ENCODE assay signal across 26 mouse cellular contexts in the genomic region with DNA sequence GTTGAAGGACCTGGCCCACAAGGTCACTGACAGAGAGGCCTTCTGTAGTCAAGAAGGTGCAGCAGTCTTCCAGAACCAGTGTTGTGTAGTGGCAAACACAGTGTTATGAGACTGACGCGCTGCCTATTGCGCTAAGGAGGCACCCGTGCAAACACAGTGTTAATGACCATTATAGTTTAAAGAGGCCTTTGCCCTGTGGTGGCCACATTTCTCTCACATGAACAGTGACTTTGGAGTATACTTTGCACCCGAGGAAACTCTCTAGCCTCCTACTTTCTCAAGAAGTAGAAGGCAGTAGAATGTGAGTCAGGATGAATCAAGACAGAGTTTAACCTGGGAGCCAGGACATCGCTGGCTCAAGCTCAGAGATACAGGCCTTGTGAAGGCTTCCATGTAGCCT. TPM values are rescaled to one million over a fixed set of nuclear protein-coding genes. Genes with fewer than 3 reads are reported as not detected.
DNase-seq lines count a peak whose midpoint lies in the region; ATAC-seq and TF ChIP-seq lines count a peak whose summit lies in the region.
"Had no signal": no experiment of that assay in that cellular context is flagged by ENCODE, and none has a peak within 500 bp of the region (broad histone marks: within the 10 kb centered on the region; RNA-seq: fewer than 3 reads in every experiment).

No protein-coding gene starts in this region.

- H3K9me3 ChIP-seq in intestine, embryonic 15.5 days, result no peaks in the 10 kb centered on the region
- no peaks in the 10 kb centered on the region for H3K9me3 ChIP-seq in intestine, postnatal 0 days (ENCODE audit: control insufficient read depth)
- no peaks in the 10 kb centered on the region for H3K9me3 ChIP-seq in forebrain, embryonic 14.5 days (replicated peaks; ENCODE audit: control insufficient read depth, low read length)
- H3K9me3 ChIP-seq: embryonic facial prominence, embryonic 13.5 days; forebrain, embryonic 12.5 days; hindbrain, embryonic 12.5 days had no signal

- WGBS in intestine, embryonic 15.5 days, result 72% methylated on average over 6 of the region's 6 CpGs
- 45% methylated on average over 6 of the region's 6 CpGs for WGBS in intestine, postnatal 0 days
- 89% methylated on average over 6 of the region's 6 CpGs for WGBS in forebrain, embryonic 14.5 days

- ATAC-seq in intestine, embryonic 15.5 days, result peak; percentile 45
- ATAC-seq in intestine, postnatal 0 days, result peak; percentile 93
- no peak for ATAC-seq in forebrain, embryonic 14.5 days
- ATAC-seq: activated CD4-positive, CD25-positive, alpha-beta regulatory T cell, adult 4 months; forebrain, postnatal 0 days; Patski had no signal

- H3K9ac ChIP-seq in intestine, embryonic 15.5 days, result no peak overlapping the region
- H3K9ac ChIP-seq in intestine, postnatal 0 days (ENCODE audit: low read depth, low read length), result no peak overlapping the region
- no peak overlapping the region for H3K9ac ChIP-seq in forebrain, embryonic 14.5 days (ENCODE audit: low read length)
- H3K9ac ChIP-seq: embryonic facial prominence, embryonic 13.5 days; forebrain, embryonic 12.5 days; forebrain, postnatal 0 days; hindbrain, embryonic 12.5 days had no signal

- H3K36me3 ChIP-seq in intestine, embryonic 15.5 days, result no peaks in the 10 kb centered on the region
- no peaks in the 10 kb centered on the region for H3K36me3 ChIP-seq in intestine, postnatal 0 days (ENCODE audit: control insufficient read depth, insufficient read depth)
- H3K36me3 ChIP-seq in forebrain, embryonic 14.5 days (ENCODE audit: control insufficient read depth, insufficient read depth, low read length), result no peaks in the 10 kb centered on the region
- H3K36me3 ChIP-seq: embryonic facial prominence, embryonic 13.5 days; forebrain, embryonic 12.5 days; hindbrain, embryonic 12.5 days had no signal

- H3K4me1 ChIP-seq in intestine, embryonic 15.5 days (replicated peaks), result no peaks in the 10 kb centered on the region
- H3K4me1 ChIP-seq in intestine, postnatal 0 days (replicated peaks; ENCODE audit: control insufficient read depth, insufficient read depth, low read length), result no peaks in the 10 kb centered on the region
- H3K4me1 ChIP-seq in forebrain, embryonic 14.5 days (ENCODE audit: control insufficient read depth, insufficient read depth, low read length), result no peaks in the 10 kb centered on the region
- H3K4me1 ChIP-seq: embryonic facial prominence, embryonic 13.5 days; forebrain, embryonic 12.5 days; hindbrain, embryonic 12.5 days had no signal

- DNase-seq in kidney, adult 18-20 months, result peak; percentile 28
- DNase-seq in kidney, postnatal 10 days, result no peak
- peak; percentile 37 to 51 for DNase-seq in kidney, postnatal 36 days
- DNase-seq in left cerebral cortex, postnatal 25 days (ENCODE audit: low spot score in 2 of 2), result no peak
- no peak for DNase-seq in forebrain, embryonic 14.5 days (ENCODE audit: low spot score)
- DNase-seq: adrenal gland, postnatal 14 days; cerebellum, adult 11-12 months; cerebellum, adult 9-10 months; cerebellum, postnatal 25 days; forebrain, postnatal 0 days; gastrocnemius, adult 2 months; gastrocnemius, postnatal 25 days; heart, postnatal 10 days; heart, postnatal 4 days had no signal

- H3K4me3 ChIP-seq in intestine, embryonic 15.5 days (replicated peaks), result no peak overlapping the region
- no peak overlapping the region for H3K4me3 ChIP-seq in intestine, postnatal 0 days (ENCODE audit: low read depth, low read length)
- H3K4me3 ChIP-seq in forebrain, embryonic 14.5 days (ENCODE audit: low read depth, low read length), result no peak overlapping the region
- H3K4me3 ChIP-seq: embryonic facial prominence, embryonic 13.5 days; forebrain, embryonic 12.5 days; gastrocnemius, adult 2 months; hindbrain, embryonic 12.5 days had no signal

- no peak for TF ChIP-seq CTCF in intestine, postnatal 0 days (IDR thresholded peaks at IDR 0.05; ENCODE audit: low read depth)

- intact Hi-C loops in left cerebral cortex, postnatal 25 days (cut with DNase I), result no loop called here

- H3K27ac ChIP-seq in intestine, embryonic 15.5 days, result no peak overlapping the region
- H3K27ac ChIP-seq in intestine, postnatal 0 days (ENCODE audit: low read depth, low read length), result peak overlapping the region; percentile 67
- no peak overlapping the region for H3K27ac ChIP-seq in forebrain, embryonic 14.5 days (ENCODE audit: low read depth, low read length)
- H3K27ac ChIP-seq: embryonic facial prominence, embryonic 13.5 days; forebrain, embryonic 12.5 days; gastrocnemius, adult 2 months; hindbrain, embryonic 12.5 days had no signal

- H3K4me2 ChIP-seq in intestine, embryonic 15.5 days (replicated peaks), result no peak overlapping the region
- H3K4me2 ChIP-seq in intestine, postnatal 0 days (replicated peaks; ENCODE audit: low read depth), result no peak overlapping the region
- H3K4me2 ChIP-seq in forebrain, embryonic 14.5 days (ENCODE audit: low read length), result no peak overlapping the region
- H3K4me2 ChIP-seq: embryonic facial prominence, embryonic 13.5 days; forebrain, embryonic 12.5 days; hindbrain, embryonic 12.5 days had no signal

- H3K27me3 ChIP-seq in intestine, embryonic 15.5 days (replicated peaks), result no peaks in the 10 kb centered on the region
- H3K27me3 ChIP-seq in intestine, postnatal 0 days (replicated peaks; ENCODE audit: control insufficient read depth, insufficient read depth, low read length), result no peaks in the 10 kb centered on the region
- H3K27me3 ChIP-seq in forebrain, embryonic 14.5 days (replicated peaks; ENCODE audit: control insufficient read depth, insufficient read depth, low read length), result no peaks in the 10 kb centered on the region
- H3K27me3 ChIP-seq: CH12.LX; embryonic facial prominence, embryonic 13.5 days; forebrain, embryonic 12.5 days; hindbrain, embryonic 12.5 days; Patski had no signal

RNA-seq across cellular contexts. Expression of a gene that starts 12.7 kb away (rescaled TPM):
- polyA plus RNA-seq in intestine, embryonic 15.5 days (2015; fragmentation: Nextera tagmentation; extraction: Ambion mirVana), result 52.1 and 61.9 TPM in 2 replicates
- polyA plus RNA-seq in intestine, postnatal 0 days (2015; fragmentation: Nextera tagmentation; extraction: Ambion mirVana), result 158 and 164 TPM in 2 replicates
- total RNA-seq in left cerebral cortex, postnatal 25 days (2021), result under 1 TPM in 1 of 2 experiments, not detected in 1; 0.07 TPM
- not detected in 2 replicates for polyA plus RNA-seq in forebrain, embryonic 14.5 days (2014; fragmentation: Nextera tagmentation; extraction: Ambion mirVana)
- total RNA-seq: adrenal gland, adult 18-20 months; gastrocnemius, adult 2 months; gastrocnemius, postnatal 25 days; granulocyte monocyte progenitor cell, adult 5-6 weeks; heart, postnatal 4 days had no signal
- polyA plus RNA-seq: activated CD4-positive, CD25-positive, alpha-beta regulatory T cell, adult 4 months; cortical plate, adult 2 months; forebrain, embryonic 12.5 days; heart, embryonic 14.5 days; hindbrain, embryonic 12.5 days had no signal

Comparison
In these comparisons a context has a peak if more than half of its experiments do, and no peak if none do; other contexts are left out.
1. DNase-seq: peak in kidney, adult 18-20 months (single experiment) and kidney, postnatal 36 days (2 of 2); none in kidney, postnatal 10 days (single experiment), left cerebral cortex, postnatal 25 days (0 of 2) and forebrain, embryonic 14.5 days (single experiment).
2. RNA of a gene that starts 12.7 kb away (polyA plus RNA-seq): 158 to 164 TPM in intestine, postnatal 0 days and 52.1 to 61.9 TPM in intestine, embryonic 15.5 days; not detected in forebrain, embryonic 14.5 days; every median in the first group is over 10 times any median in the second.